Mouse (Mus musculus) lung, postnatal 0 days (tissue): ENCODE data around the gene Tbx5.

Experiments
- CTCF ChIP-seq: IDR thresholded peaks from 2 replicates; pipeline ENCODE4 v1.5.1; 2016; ENCODE audit warnings: antibody characterized with exemption, mild to moderate bottlenecking
- EP300 ChIP-seq: IDR thresholded peaks from 2 replicates; pipeline ENCODE4 v1.6.1; 2016; ENCODE audit warnings: antibody characterized with exemption, mild to moderate bottlenecking, control low read depth

DNA sequence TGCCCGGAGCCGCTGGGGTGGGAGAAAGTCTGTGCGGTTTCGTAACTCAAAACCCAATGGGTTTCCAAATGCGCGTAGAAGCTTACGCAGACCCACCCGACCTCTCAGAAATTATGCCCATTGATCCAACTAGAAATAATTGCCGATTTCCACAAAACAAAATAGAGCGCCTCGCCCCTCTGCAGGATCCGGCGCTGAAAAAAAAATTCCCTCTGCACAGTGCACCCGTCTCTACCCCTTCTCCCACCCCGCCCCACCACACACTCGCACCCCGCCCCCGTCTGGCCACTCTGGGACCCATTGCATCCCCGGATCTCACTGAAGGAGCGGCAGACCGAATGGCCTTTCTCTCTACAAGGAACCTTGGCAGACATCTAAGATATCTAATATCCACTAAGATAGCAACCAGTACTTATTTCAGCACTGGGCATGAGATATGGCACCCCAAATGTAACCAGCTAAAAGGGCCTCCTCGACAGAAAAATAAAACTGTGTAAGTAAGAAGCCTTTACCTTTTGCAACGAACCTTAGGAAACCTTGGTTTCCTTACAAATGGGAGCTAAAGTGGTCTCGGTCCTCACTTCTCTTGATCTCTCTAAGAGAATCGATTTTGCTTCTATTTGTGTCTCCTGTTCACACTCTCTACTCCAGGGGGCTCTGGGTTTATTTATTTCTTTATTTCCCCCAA lies 533 bp upstream of the Tbx5 start:
- TF ChIP-seq CTCF: 0 out of 2 replicates have a peak, but pooled peaks have one; percentile 7
- no peak for TF ChIP-seq EP300
